Mouse (Mus musculus): ENCODE measurements around the gene Ccnd3. TPM values are rescaled to one million over a fixed set of nuclear protein-coding genes. Genes with fewer than 3 reads are reported as not detected.

Gene Ccnd3
- 34.4 and 36.0 TPM in 2 replicates for polyA plus RNA-seq (2012; rRNA removed)

- peak; percentile 53 to 58 for DNase-seq (ENCODE audit: extremely low spot score in 1 of 2, low spot score in 1 of 2)
These were observed at the start of gene Ccnd3 for GRCm38 (mm10) chr17:47504941-47505346. Ccnd3 (plus strand) TSS chr17:47505051.

GRCm38 (mm10) chr17:47458310-47458709, 46.5 kb upstream of the Ccnd3 start:
- DNase-seq (ENCODE audit: extremely low spot score in 1 of 2, low spot score in 1 of 2) = no peak

GRCm38 (mm10) chr17:47458936-47459335, 45.9 kb upstream of the Ccnd3 start:
- DNase-seq (ENCODE audit: extremely low spot score in 1 of 2, low spot score in 1 of 2) = no peak

- DNase-seq (ENCODE audit: extremely low spot score in 1 of 2, low spot score in 1 of 2) = no peak
These were observed 45.4 kb upstream of the Ccnd3 start for GRCm38 (mm10) chr17:47459341-47459919.

- DNase-seq (ENCODE audit: extremely low spot score in 1 of 2, low spot score in 1 of 2) = no peak
These were observed 43.2 kb upstream of the Ccnd3 start for GRCm38 (mm10) chr17:47461688-47462087.

- DNase-seq (ENCODE audit: extremely low spot score in 1 of 2, low spot score in 1 of 2) = no peak
These were observed 42.6 kb upstream of the Ccnd3 start for GRCm38 (mm10) chr17:47462209-47462608.

- DNase-seq (ENCODE audit: extremely low spot score in 1 of 2, low spot score in 1 of 2) = no peak
These were observed 42.0 kb upstream of the Ccnd3 start for GRCm38 (mm10) chr17:47462728-47463388.

GRCm38 (mm10) chr17:47464248-47464965, 40.4 kb upstream of the Ccnd3 start:
- no peak for DNase-seq (ENCODE audit: extremely low spot score in 1 of 2, low spot score in 1 of 2)

GRCm38 (mm10) chr17:47465016-47465415, 39.8 kb upstream of the Ccnd3 start:
- DNase-seq (ENCODE audit: extremely low spot score in 1 of 2, low spot score in 1 of 2) = no peak

- no peak for DNase-seq (ENCODE audit: extremely low spot score in 1 of 2, low spot score in 1 of 2)
These were observed 38.6 kb upstream of the Ccnd3 start for GRCm38 (mm10) chr17:47466284-47466683.

- no peak for DNase-seq (ENCODE audit: extremely low spot score in 1 of 2, low spot score in 1 of 2)
These were observed 37.2 kb upstream of the Ccnd3 start for GRCm38 (mm10) chr17:47467659-47468058.

- DNase-seq (ENCODE audit: extremely low spot score in 1 of 2, low spot score in 1 of 2) = no peak
These were observed 36.8 kb upstream of the Ccnd3 start for GRCm38 (mm10) chr17:47468063-47468462.

GRCm38 (mm10) chr17:47468466-47468865, 36.4 kb upstream of the Ccnd3 start:
- no peak for DNase-seq (ENCODE audit: extremely low spot score in 1 of 2, low spot score in 1 of 2)

- no peak for DNase-seq (ENCODE audit: extremely low spot score in 1 of 2, low spot score in 1 of 2)
These were observed 35.2 kb upstream of the Ccnd3 start for GRCm38 (mm10) chr17:47469642-47470041.

GRCm38 (mm10) chr17:47470121-47470520, 34.7 kb upstream of the Ccnd3 start:
- no peak for DNase-seq (ENCODE audit: extremely low spot score in 1 of 2, low spot score in 1 of 2)

GRCm38 (mm10) chr17:47470686-47471085, 34.2 kb upstream of the Ccnd3 start:
- no peak for DNase-seq (ENCODE audit: extremely low spot score in 1 of 2, low spot score in 1 of 2)

GRCm38 (mm10) chr17:47472435-47473350, 32.2 kb upstream of the Ccnd3 start:
- peak in 1 of 2 experiments; percentile 25 for DNase-seq (ENCODE audit: extremely low spot score in 1 of 2, low spot score in 1 of 2)

GRCm38 (mm10) chr17:47473434-47473974, 31.3 kb upstream of the Ccnd3 start:
- peak in 1 of 2 experiments; percentile 54 for DNase-seq (ENCODE audit: extremely low spot score in 1 of 2, low spot score in 1 of 2)

GRCm38 (mm10) chr17:47474250-47474649, 30.6 kb upstream of the Ccnd3 start:
- no peak for DNase-seq (ENCODE audit: extremely low spot score in 1 of 2, low spot score in 1 of 2)

- DNase-seq (ENCODE audit: extremely low spot score in 1 of 2, low spot score in 1 of 2) = no peak
These were observed 29.7 kb upstream of the Ccnd3 start for GRCm38 (mm10) chr17:47475181-47475580.

Data from frontal cortex, adult 2 months (tissue).